Mouse (Mus musculus): Measurements from ENCODE around the gene Gm438.
"Not testable (repeated sequence)": the region's sequence is repeated elsewhere in the genome, so short reads cannot be mapped to it uniquely, and the experiment has no call there.

Gm438 gene

GRCm38 (mm10) chr4:144786483-144786882 lies at the start of gene Gm438:
Gm438 (minus strand) TSS chr4:144786583.
- DNase-seq: no peak

GRCm38 (mm10) chr4:144824706-144825105 lies 38.3 kb upstream of the Gm438 start:
- no peak for DNase-seq

GRCm38 (mm10) chr4:144823996-144824395 lies 37.6 kb upstream of the Gm438 start:
- DNase-seq: no peak

DNA sequence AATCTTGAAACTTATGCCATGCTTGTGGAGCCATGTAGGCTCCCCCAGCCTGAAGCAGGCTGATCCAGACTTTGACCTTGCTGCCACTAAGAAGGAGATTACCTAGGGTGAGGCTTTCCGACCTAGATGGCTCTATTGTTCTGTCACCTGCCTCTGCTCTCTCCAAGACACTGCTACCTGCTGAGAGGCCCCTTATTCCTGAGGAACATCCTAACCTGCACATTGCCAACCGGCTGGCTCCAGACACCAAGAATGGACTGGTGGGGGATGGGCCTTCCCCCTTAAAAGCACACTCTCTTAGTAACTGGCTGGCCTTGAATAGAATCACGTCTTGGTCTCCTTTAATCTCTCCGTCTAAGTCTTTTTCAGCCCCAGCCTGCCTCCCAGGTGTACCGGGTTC lies 20.8 kb upstream of the Gm438 start:
- not testable (repeated sequence) for DNase-seq

DNA sequence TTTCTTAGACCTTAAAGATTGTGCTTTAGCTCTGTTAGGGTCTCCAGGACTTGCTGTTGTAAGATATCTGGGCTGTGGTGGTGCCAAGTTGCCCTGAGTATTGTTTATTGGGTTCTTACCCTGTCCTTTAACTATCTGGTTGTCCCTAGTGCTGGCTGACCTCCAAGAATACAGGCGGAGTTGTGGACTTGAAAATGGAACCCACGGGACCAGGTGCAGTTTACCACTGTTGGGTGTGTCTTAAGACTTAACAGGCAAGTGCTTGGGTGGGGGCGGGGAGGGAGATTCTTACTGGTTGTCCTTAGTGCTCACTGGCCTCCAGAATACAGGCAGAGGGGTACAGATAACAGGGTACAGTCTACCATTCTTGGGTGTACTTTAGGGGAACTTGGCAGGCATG lies 17.2 kb upstream of the Gm438 start:
- no peak for DNase-seq

DNA sequence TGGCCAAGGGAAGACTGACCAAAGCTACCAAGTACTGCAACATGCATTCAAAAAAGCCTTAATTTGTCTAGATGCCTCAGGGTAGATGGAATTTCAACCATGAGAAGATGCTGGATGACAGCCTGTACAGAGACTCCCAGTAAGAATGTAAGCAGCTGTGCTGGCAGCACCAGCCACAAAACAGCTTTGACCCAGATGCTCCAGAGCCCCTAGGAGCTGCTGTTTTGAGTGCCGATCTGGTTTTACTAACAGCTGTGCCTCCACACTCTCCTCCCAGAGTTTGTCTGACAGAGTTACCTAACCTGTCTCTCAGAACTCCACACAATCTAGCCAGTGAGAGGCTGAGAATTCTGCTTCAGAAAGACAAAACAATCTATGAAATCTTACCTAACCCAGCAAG lies 3.8 kb upstream of the Gm438 start:
- no peak for DNase-seq

DNA sequence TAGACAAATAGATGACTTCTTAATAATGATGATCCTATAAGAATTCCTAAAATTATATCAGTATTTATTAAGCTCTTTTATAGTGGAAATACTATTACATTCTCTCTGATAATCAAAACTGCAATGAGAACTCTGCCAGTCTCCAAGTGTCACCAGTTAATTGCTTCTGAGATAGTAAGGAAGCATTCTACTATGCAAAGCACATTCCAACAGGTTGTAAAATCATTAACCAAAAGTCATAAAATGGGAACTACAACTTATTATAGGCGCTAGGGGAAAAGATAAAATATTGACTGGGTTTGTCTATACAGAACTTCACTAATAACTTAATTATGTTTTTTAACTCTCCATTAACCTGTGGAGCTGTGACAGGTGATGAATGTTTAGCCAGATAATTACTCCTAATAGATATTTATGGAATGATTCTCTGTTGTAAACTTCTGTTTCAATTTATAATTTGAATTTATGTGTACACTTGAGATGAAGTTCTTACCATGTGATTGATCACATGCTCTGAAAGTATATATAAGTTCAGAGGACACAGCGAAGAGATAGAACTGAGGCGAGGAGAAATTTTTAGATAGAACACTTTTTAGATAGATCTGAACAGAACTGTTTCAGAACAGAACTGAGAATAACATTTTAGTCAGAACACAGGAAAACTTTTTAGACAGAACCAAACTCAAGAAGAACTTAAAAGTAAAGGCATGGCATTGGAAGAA lies 3.7 kb downstream of the Gm438 start:
- no peak for DNase-seq

GRCm38 (mm10) chr4:144765722-144766121 lies 20.7 kb downstream of the Gm438 start:
- DNase-seq: peak; percentile 13 to 24

- DNase-seq: no peak
Measured at GRCm38 (mm10) chr4:144749139-144749538, 37.2 kb downstream of the Gm438 start.
